Mouse (Mus musculus) brain, adult 10 weeks (tissue): ENCODE data around the gene Slc27a5. TPM values are rescaled to one million over a fixed set of nuclear protein-coding genes. Genes with fewer than 3 reads are reported as not detected.

Source experiments
- polyA plus RNA-seq: library from polyadenylated mRNA; stranded (reverse); fragments of 350-450 nt; fragmentation: Illumina TruSeq; extraction: RNeasy Lipid Tissue Mini Kit (QIAGEN cat#74804); gene quantifications from one replicate; pipeline ENCODE4 v1.2.3, GENCODE M21; 2015; ENCODE audit warnings: low read depth, low replicate concordance

The Slc27a5 gene
- polyA plus RNA-seq, result 0.98 TPM

GRCm38 (mm10) chr7:12998053-12998452 is at the start of gene Slc27a5:
Gene Slc27a5 (minus strand): TSS chr7:12998192.

DNA sequence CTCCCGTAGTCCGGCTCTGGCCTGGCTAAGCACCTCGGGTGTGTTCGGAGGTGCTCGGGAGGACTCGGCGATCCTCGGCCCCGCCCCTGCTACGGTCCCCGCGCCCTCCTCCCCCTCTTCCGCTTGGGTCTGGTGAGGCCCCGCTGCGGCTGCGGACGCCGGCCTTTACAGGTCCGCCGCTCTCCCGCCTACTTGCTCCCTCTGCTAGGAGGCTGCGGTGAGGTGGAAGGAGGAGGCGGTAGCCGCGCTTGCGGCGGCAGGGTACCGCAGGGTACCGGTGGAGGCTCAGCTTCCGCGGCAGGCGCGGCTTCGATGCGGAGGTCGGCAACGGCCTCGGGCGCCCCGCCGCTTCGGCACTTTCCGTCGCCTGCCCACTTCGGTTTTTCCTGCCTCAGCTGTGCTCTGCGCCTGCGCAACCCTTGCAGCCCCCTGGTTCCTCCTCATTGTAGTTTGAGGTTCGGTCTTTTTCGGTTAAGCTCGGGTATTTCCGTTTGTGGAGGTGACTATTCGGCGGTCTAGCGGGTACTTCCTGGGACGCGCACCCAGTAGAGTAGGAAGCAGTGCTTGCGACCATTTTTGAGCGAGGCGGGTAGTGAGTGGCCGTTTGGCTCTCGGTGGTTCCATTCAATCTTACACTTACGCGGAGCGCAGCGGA is 40.0 kb upstream of the Slc27a5 start, which contains the start of gene Ube2m:
Ube2m (minus strand) TSS at position 375 of the 655 bp plus-strand sequence.

GRCm38 (mm10) chr7:13034148-13034977 is 36.4 kb upstream of the Slc27a5 start, which contains the start of gene Chmp2a:
Gene Chmp2a (minus strand): TSS chr7:13034807.

DNA sequence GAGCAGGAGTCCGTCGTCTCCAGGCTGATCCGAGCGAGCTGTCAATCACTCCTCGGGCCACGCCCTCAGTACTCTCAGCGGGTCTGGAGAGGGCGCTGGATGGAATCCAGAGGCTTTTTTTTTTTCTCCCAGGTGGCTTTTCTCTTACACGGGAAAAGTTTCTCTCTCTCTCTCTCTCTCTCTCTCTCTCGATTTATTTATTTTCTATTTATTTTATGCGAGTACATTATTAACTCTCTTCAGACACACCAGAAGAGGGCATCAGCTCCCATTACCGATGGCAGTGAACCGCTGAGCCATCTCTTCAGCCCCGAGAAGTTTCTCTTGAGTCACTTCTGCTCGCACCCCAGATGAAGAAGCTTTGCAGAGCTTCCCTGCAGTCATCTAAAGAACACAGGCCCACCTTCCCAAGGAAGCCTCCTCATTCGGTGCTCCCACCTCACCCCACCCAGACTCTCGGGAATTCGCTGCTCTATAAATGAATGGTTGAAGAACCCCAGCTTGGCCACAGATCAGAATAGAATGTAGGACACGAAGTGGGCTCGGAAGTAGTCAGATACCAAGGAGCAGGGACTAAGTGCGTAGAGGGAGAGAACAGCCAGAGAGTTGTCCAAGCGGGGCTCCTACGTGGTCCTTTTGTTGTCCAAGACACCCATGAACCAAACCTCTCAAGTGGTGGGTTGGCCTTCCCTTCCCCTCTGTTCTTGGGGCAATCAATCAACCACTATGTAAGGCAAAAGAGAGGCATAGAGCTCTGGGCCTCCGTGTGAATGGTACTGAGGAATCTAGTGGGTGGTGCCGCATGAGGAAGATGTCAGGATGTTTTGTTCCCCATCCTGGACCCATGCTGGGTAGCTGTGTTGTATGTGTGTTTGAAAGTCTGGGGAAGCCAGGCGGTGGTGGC is 12.3 kb upstream of the Slc27a5 start, which contains the start of gene Zbtb45:
Zbtb45 (minus strand) TSS at position 30 of the 904 bp plus-strand sequence.

GRCm38 (mm10) chr7:12998851-12999250 is 859 bp upstream of the Slc27a5 start, which contains the start of gene Trim28:
Gene Trim28 (plus strand): TSS chr7:12999114.

GRCm38 (mm10) chr7:12977682-12978389 is 20.2 kb downstream of the Slc27a5 start, which contains the start of gene Zfp446:
Gene Zfp446 (plus strand): TSS chr7:12977848.

DNA sequence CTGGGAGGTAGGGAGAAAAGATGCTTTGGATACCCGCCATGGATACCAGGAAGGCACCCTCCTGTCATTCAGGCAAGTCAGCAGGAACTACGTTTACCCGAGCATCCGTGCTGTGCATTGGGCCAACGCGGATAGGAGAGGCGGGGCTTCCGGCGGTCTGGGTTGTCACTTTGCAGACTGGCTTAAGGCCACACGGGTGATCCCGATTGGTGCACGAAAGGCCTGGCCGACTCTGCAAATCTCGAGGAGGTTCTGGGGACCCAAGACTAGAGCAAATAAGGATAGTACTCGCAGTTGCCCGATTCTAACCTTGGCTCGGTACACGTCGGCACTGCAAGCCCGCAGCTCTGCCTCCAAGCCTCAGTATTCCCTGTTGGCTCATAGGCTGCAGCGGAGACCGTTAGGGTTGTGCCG is 32.3 kb downstream of the Slc27a5 start, which contains the start of gene Zfp324:
Zfp324 (plus strand) TSS at position 161 of the 414 bp plus-strand sequence.

Other genes with a start within 250 kb of the Slc27a5 start
- gene Zscan18, start 194.6 kb downstream of the Slc27a5 start, polyA plus RNA-seq, result 17.1 TPM
- 17.6 TPM for gene Zfp329, start 179.3 kb downstream of the Slc27a5 start, polyA plus RNA-seq
- 12.9 TPM for gene Zfp110, start 163.4 kb downstream of the Slc27a5 start, polyA plus RNA-seq
- 6.8 TPM for gene Zfp128, start 117.0 kb downstream of the Slc27a5 start, polyA plus RNA-seq
- gene Zscan22, start 100.4 kb downstream of the Slc27a5 start, polyA plus RNA-seq, result 9.1 TPM
- gene Rps5, start 75.9 kb downstream of the Slc27a5 start, polyA plus RNA-seq, result 684 TPM
- 1.1 TPM for gene Rnf225, start 70.8 kb downstream of the Slc27a5 start, polyA plus RNA-seq
- gene Zfp324, start 32.4 kb downstream of the Slc27a5 start, polyA plus RNA-seq, result 6.7 TPM
- 7.9 TPM for gene Zfp446, start 20.3 kb downstream of the Slc27a5 start, polyA plus RNA-seq
- gene Trim28, start 922 bp upstream of the Slc27a5 start, polyA plus RNA-seq, result 177 TPM
- gene Zbtb45, start 11.8 kb upstream of the Slc27a5 start, polyA plus RNA-seq, result 22.8 TPM
- gene Chmp2a, start 36.6 kb upstream of the Slc27a5 start, polyA plus RNA-seq, result 240 TPM
- 279 TPM for gene Ube2m, start 40.1 kb upstream of the Slc27a5 start, polyA plus RNA-seq
- 7.7 TPM for gene Mzf1, start 56.6 kb upstream of the Slc27a5 start, polyA plus RNA-seq
- not detected for gene Vmn1r85, start 97.0 kb upstream of the Slc27a5 start, polyA plus RNA-seq
- not detected for gene Vmn1r86, start 121.7 kb upstream of the Slc27a5 start, polyA plus RNA-seq
- gene Vmn1r87, start 142.0 kb upstream of the Slc27a5 start, polyA plus RNA-seq, result not detected
- gene Vmn1r88, start 161.4 kb upstream of the Slc27a5 start, polyA plus RNA-seq, result not detected
- not detected for gene Vmn1r89, start 214.8 kb upstream of the Slc27a5 start, polyA plus RNA-seq